Mouse (Mus musculus): Measurements from ENCODE around the gene Arap2.

DNA sequence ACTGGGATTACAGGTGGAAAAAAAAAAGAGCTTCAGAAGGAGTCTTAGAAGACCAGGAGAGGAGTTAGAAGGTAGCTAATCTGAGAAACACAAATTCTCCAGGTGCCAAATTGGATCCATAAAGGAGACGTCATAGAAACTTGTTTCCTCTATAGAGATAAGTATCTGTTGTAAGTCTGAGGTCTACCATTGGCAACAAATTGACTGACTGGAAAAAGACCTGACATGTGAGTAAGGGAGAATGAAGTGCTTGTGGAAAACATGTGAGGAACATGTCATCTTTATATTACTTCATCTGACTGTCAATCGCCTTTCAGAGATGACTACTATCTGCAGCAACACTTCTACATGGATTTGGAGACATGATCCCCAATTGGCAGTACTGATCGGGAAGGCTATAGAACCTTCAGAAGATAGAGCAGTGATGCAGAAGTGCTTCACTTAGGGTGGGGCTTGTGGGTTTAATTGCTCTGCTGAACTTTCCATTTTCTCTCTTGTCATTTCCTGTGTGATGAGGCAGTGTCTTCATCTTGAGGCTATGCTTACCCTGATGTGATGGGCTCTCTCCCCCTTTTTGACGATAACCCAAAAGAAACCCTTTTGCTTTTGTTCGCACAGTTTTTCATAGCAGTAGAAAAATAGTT is 25.1 kb upstream of the Arap2 start:
- TF ChIP-seq CTCF (IDR thresholded peaks at IDR 0.05; ENCODE audit: borderline replicate concordance, extremely low read depth, insufficient read depth, insufficient read length) (no peak), POLR2A (IDR thresholded peaks at IDR 0.05; ENCODE audit: borderline replicate concordance, extremely low read depth, insufficient read depth, insufficient read length, poor library complexity, severe bottlenecking) (no peak)
